Mouse (Mus musculus): ENCODE data around the gene Ccdc14. TPM values are rescaled to one million over a fixed set of nuclear protein-coding genes. Genes with fewer than 3 reads are reported as not detected.

The Ccdc14 gene
- total and polyA plus RNA-seq, 3 experiments = 6.5 to 8.2 TPM; not detected in 1

- Histone ChIP-seq H3K36me3 (ENCODE audit: control insufficient read depth in 1 of 2, insufficient read depth in 2 of 2, low read length in 2 of 2) (peaks cover 0 to 3% of the 10 kb centered on the region in 2 experiments; a peak in 1 of 4 replicates), H3K4me3 (ENCODE audit: control insufficient read depth in 1 of 2, insufficient read depth in 1 of 2, low read depth in 2 of 2, low read length in 2 of 2) (no peak overlapping the region), H3K9me3 (replicated peaks; ENCODE audit: insufficient read depth, low read length) (no peaks in the 10 kb centered on the region), H3K27ac (ENCODE audit: control insufficient read depth, low read depth, low read length) (no peak overlapping the region), H3K4me1 (ENCODE audit: control insufficient read depth in 1 of 2, insufficient read depth in 2 of 2, low read length in 2 of 2) (0 out of 4 replicates have a peak, but pooled peaks cover 0 to 3% of the 10 kb centered on the region in 2 experiments), H3K79me2 (ENCODE audit: control insufficient read depth, insufficient read depth, low read length, poor library complexity) (no peaks in the 10 kb centered on the region), H3K9ac (ENCODE audit: control insufficient read depth, low read depth, low read length, poor library complexity, severe bottlenecking) (no peak overlapping the region), H3K27me3 (ENCODE audit: control insufficient read depth in 1 of 2, insufficient read depth in 2 of 2, low read length in 2 of 2) (0 out of 4 replicates have a peak, but pooled peaks cover 0 to 2% of the 10 kb centered on the region in 2 experiments)
- TF ChIP-seq JUND (IDR thresholded peaks at IDR 0.05; ENCODE audit: low read depth, low read length) (no peak), SMC3 (IDR thresholded peaks at IDR 0.05; ENCODE audit: low read depth, low read length) (no peak), MAFK (IDR thresholded peaks at IDR 0.05; ENCODE audit: borderline replicate concordance, low read depth, low read length) (no peak), MYC (IDR thresholded peaks at IDR 0.05; ENCODE audit: low read depth, low read length) (no peak), MYB (IDR thresholded peaks at IDR 0.05; ENCODE audit: low read depth, low read length) (no peak), CHD1 (IDR thresholded peaks at IDR 0.05; ENCODE audit: low read depth, low read length) (no peak), NRF1 (IDR thresholded peaks at IDR 0.05; ENCODE audit: insufficient read depth, low read depth, low read length, poor library complexity, severe bottlenecking) (no peak), RCOR1 (IDR thresholded peaks at IDR 0.05; ENCODE audit: low read depth, low read length) (no peak), TCF12 (IDR thresholded peaks at IDR 0.05; ENCODE audit: low read depth, low read length) (no peak), ZC3H11A (IDR thresholded peaks at IDR 0.05; ENCODE audit: low read depth, low read length) (no peak), SIN3A (IDR thresholded peaks at IDR 0.05; ENCODE audit: low read length) (no peak), GATA1 (IDR thresholded peaks at IDR 0.05; ENCODE audit: low read depth, low read length) (no peak), POLR2AphosphoS2 (IDR thresholded peaks at IDR 0.05; ENCODE audit: low read length) (no peak), MEF2A (IDR thresholded peaks at IDR 0.05; ENCODE audit: extremely low read depth, insufficient replicate concordance, low read depth, low read length, poor library complexity, severe bottlenecking) (no peak)
- no peak for DNase-seq (ENCODE audit: low read depth, low spot score)
Measured at GRCm38 (mm10) chr16:34668341-34668740, 22.1 kb upstream of the Ccdc14 start.

GRCm38 (mm10) chr16:34671966-34672365 is 18.4 kb upstream of the Ccdc14 start:
- Histone ChIP-seq H3K9me3 (replicated peaks; ENCODE audit: insufficient read depth, low read length) (no peaks in the 10 kb centered on the region), H3K4me1 (ENCODE audit: control insufficient read depth in 1 of 2, insufficient read depth in 2 of 2, low read length in 2 of 2) (0 out of 4 replicates have a peak, but pooled peaks cover 0 to 3% of the 10 kb centered on the region in 2 experiments), H3K27ac (ENCODE audit: control insufficient read depth, low read depth, low read length) (no peak overlapping the region), H3K27me3 (ENCODE audit: control insufficient read depth in 1 of 2, insufficient read depth in 2 of 2, low read length in 2 of 2) (0 out of 4 replicates have a peak, but pooled peaks cover 0 to 2% of the 10 kb centered on the region in 2 experiments), H3K9ac (ENCODE audit: control insufficient read depth, low read depth, low read length, poor library complexity, severe bottlenecking) (no peak overlapping the region), H3K79me2 (ENCODE audit: control insufficient read depth, insufficient read depth, low read length, poor library complexity) (no peaks in the 10 kb centered on the region), H3K36me3 (ENCODE audit: control insufficient read depth in 1 of 2, insufficient read depth in 2 of 2, low read length in 2 of 2) (peaks cover 0 to 3% of the 10 kb centered on the region in 2 experiments; a peak in 1 of 4 replicates), H3K4me3 (ENCODE audit: control insufficient read depth in 1 of 2, insufficient read depth in 1 of 2, low read depth in 2 of 2, low read length in 2 of 2) (no peak overlapping the region)
- no peak for TF ChIP-seq JUND (IDR thresholded peaks at IDR 0.05; ENCODE audit: low read depth, low read length)
- no peak for TF ChIP-seq RCOR1 (IDR thresholded peaks at IDR 0.05; ENCODE audit: low read depth, low read length)
- TF ChIP-seq ZKSCAN1 (IDR thresholded peaks at IDR 0.05; ENCODE audit: low read depth, low read length) = no peak
- TF ChIP-seq ZC3H11A (IDR thresholded peaks at IDR 0.05; ENCODE audit: low read depth, low read length) = no peak
- DNase-seq (ENCODE audit: low read depth, low spot score) = no peak

Data from MEL (cell line).